Mouse (Mus musculus) limb, embryonic 14.5 days (tissue): ENCODE data around the gene Pde1a. TPM values are rescaled to one million over a fixed set of nuclear protein-coding genes. Genes with fewer than 3 reads are reported as not detected.

Experiments
- ATAC-seq: fragments of 200-750 bp; cut with Nextera tagmentation; 2 replicates; pipeline ENCODE4 v1.8.0; 2017; ENCODE audit warnings: low read depth, moderate number of reproducible peaks, moderate TSS enrichment; ENCODE audit not compliant: low FRiP score
- DNase-seq: peaks from one replicate; pipeline ENCODE4 v3.0.0-alpha.2; 2015; ENCODE audit warnings: low spot score
- H3K27ac ChIP-seq: fragments of 300-500 bp; sonication (generic); replicated peaks from 2 replicates; pipeline ENCODE4 v1.5.1; 2014; ENCODE audit warnings: low read depth, mild to moderate bottlenecking, low read length, moderate library complexity, mixed read lengths
- H3K27me3 ChIP-seq: fragments of 300-500 bp; sonication (generic); 2 replicates; pipeline ENCODE4 v1.6.1; 2014; ENCODE audit warnings: low read length, mixed read lengths; ENCODE audit not compliant: control insufficient read depth, insufficient read depth
- H3K36me3 ChIP-seq: fragments of 300-500 bp; sonication (generic); 2 replicates; pipeline ENCODE4 v1.6.1; 2014; ENCODE audit warnings: mild to moderate bottlenecking, low read length, moderate library complexity, mixed read lengths; ENCODE audit not compliant: control insufficient read depth, insufficient read depth
- H3K4me1 ChIP-seq: fragments of 300-500 bp; sonication (generic); 2 replicates; pipeline ENCODE4 v1.6.1; 2014; ENCODE audit warnings: antibody characterized with exemption, low read length, mixed read lengths; ENCODE audit not compliant: control insufficient read depth, insufficient read depth
- H3K4me2 ChIP-seq: fragments of 300-500 bp; sonication (generic); replicated peaks from 2 replicates; pipeline ENCODE4 v1.6.1; 2014; ENCODE audit warnings: low read depth, mild to moderate bottlenecking, low read length, moderate library complexity; ENCODE audit not compliant: severe bottlenecking
- H3K4me3 ChIP-seq: fragments of 300-500 bp; sonication (generic); replicated peaks from 2 replicates; pipeline ENCODE4 v1.5.1; 2014; ENCODE audit warnings: low read length
- H3K9ac ChIP-seq: fragments of 300-500 bp; sonication (generic); 2 replicates; pipeline ENCODE4 v1.6.1; 2014; ENCODE audit warnings: mild to moderate bottlenecking, low read depth, low read length, moderate library complexity; ENCODE audit not compliant: severe bottlenecking
- H3K9me3 ChIP-seq: fragments of 300-500 bp; sonication (generic); 2 replicates; pipeline ENCODE4 v1.6.1; 2016; ENCODE audit warnings: low read length; ENCODE audit not compliant: control insufficient read depth
- POLR2A ChIP-seq: fragments of 200-500 bp; IDR thresholded peaks from 2 replicates; pipeline ENCODE4 v1.8.0; 2012; ENCODE audit warnings: inconsistent platforms, mild to moderate bottlenecking, moderate library complexity, borderline replicate concordance; ENCODE audit not compliant: insufficient read depth, insufficient read length; ENCODE audit errors: extremely low read depth
- WGBS: fragments of 180-500 bp; shearing (Covaris S2); extraction: QIAGEN DNeasy Blood & Tissue Kit; methylation state at CpG from one replicate; pipeline ENCODE4 v1.1.7; 2014; 5-methylcytosine and 5-hydroxymethylcytosine counted together
- polyA plus RNA-seq, 2 experiments: library from polyadenylated mRNA; depleted of rRNA in 1 of 2; stranded (reverse) in 1 of 2; unstranded in 1 of 2; fragments of >200 nt; fragmentation: Nextera tagmentation in 1 of 2; extraction: Ambion mirVana in 1 of 2; gene quantifications; 2 replicates each; pipeline versions ENCODE4 v1.2.1 to v1.2.3; 2012 to 2014

Gene Pde1a
- polyA plus RNA-seq, 2 experiments: 3.0 to 5.6 TPM

GRCm38 (mm10) chr2:80046751-80047513 is 82.3 kb downstream of the Pde1a start:
- Histone ChIP-seq H3K9ac (no peak overlapping the region), H3K36me3 (no peaks in the 10 kb centered on the region), H3K27ac (no peak overlapping the region), H3K4me2 (no peak overlapping the region), H3K9me3 (no peaks in the 10 kb centered on the region), H3K27me3 (no peaks in the 10 kb centered on the region), H3K4me3 (no peak overlapping the region), H3K4me1 (no peaks in the 10 kb centered on the region)
- no peak for TF ChIP-seq POLR2A
- 89% methylated on average over 4 of the region's 4 CpGs for WGBS
- DNase-seq (no peak), ATAC-seq (no peak)

DNA sequence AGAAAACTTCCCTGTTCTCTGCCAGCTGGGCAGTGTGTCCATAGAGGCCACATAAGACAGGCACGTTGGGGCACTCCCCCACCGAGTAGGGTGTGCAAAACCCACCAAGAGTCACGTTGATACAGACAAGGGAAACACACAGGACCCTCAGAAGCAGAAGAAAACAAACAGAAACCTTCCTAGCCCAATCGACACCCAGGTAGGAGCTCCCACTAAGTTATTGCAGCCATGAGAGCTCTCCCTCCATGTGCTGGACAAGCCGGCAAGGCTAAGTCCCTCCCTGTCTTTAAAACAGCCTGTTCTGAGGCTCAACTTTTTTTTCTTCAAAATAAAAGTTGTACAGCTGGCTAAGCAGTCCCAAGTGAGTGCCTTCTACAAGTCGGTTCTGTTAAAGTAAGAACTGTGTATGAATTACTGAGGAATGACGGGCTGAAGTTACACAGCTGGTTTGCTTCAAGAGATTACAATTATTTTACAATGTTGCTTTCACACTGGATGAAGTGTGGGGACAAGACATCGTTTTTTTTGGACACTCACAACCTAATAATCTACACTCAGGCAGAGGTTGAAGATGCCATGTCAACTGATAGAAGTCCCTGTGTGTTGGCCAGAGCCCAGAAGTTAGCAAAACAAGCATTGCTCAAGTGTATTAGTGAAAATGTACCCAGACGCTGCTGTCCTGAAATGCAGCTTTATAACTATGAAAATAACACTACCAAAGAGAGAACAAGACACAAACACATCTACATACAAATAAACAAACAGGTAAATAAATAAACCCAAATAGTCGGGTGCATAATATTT is 90.4 kb downstream of the Pde1a start:
- Histone ChIP-seq H3K9me3 (no peaks in the 10 kb centered on the region), H3K9ac (0 out of 2 replicates have a peak overlapping the region, but pooled peaks have one; percentile 0), H3K4me2 (peak overlapping the region; percentile 42), H3K4me1 (peaks cover 11% of the 10 kb centered on the region; the same call in 1 of the 2 replicates), H3K36me3 (no peaks in the 10 kb centered on the region), H3K4me3 (peak overlapping the region; percentile 19), H3K27me3 (no peaks in the 10 kb centered on the region), H3K27ac (peak overlapping the region; percentile 46; the same call in 1 of the 2 replicates)
- WGBS: 20% methylated on average over 10 of the region's 10 CpGs
- no peak for TF ChIP-seq POLR2A
- DNase-seq: peak; percentile 48
- peak; percentile 77 for ATAC-seq

DNA sequence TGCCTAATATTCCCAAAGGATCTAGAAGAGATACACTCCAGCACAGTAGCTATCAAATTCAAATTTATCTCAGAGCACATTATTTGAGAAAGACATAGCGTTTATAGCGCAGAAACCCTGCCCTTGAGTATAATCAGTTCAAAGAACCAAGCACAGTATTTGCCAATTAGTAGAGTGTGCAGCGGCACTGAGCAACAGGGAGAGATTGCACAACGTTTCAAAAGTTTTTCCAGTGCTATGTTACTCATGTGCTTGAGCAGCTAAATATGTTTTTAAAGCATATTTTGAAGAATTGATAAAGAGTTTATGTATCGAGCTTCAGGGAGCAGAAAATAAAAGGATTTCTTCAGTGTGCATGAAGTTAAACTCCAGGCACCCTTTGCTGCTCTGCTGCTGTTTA is 91.3 kb downstream of the Pde1a start:
- no peak for TF ChIP-seq POLR2A
- no peak for DNase-seq
- Histone ChIP-seq H3K9ac (no peak overlapping the region), H3K4me3 (peak overlapping the region; percentile 19), H3K9me3 (no peaks in the 10 kb centered on the region), H3K4me2 (peak overlapping the region; percentile 42), H3K4me1 (peaks cover 11% of the 10 kb centered on the region; the same call in 1 of the 2 replicates), H3K36me3 (no peaks in the 10 kb centered on the region), H3K27ac (no peak overlapping the region), H3K27me3 (no peaks in the 10 kb centered on the region)
- 45% methylated on average over 5 of the region's 5 CpGs for WGBS
- ATAC-seq: no peak

DNA sequence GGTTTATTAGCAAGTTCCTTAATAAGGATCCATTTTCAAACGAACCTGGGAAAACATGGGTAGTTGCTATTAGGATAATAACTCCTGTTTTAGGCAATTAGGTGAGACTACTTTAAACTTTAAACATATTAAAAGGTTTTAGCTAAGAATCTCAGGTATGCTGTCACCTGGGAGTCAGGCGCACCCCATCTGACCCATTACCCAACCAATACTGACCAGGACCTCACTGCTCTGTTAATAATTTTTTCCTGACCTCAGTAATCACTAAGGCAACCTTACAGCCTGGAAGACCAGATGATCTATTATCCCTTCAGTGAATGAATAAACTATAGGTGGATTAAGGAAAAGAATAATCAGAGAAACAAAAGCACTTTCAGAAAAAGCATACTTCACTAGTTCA is 100.2 kb downstream of the Pde1a start:
- DNase-seq (no peak), ATAC-seq (no peak)
- TF ChIP-seq POLR2A: no peak
- H3K9ac ChIP-seq: no peak overlapping the region
- 57% methylated on average over 2 of the region's 2 CpGs for WGBS
- H3K4me2 ChIP-seq: no peak overlapping the region
- H3K36me3 ChIP-seq: no peaks in the 10 kb centered on the region
- H3K9me3 ChIP-seq: no peaks in the 10 kb centered on the region
- no peak overlapping the region for H3K4me3 ChIP-seq
- no peaks in the 10 kb centered on the region for H3K27me3 ChIP-seq
- H3K27ac ChIP-seq: no peak overlapping the region
- no peaks in the 10 kb centered on the region for H3K4me1 ChIP-seq

GRCm38 (mm10) chr2:80026053-80026452 is 103.2 kb downstream of the Pde1a start:
- Histone ChIP-seq H3K4me3 (no peak overlapping the region), H3K4me1 (no peaks in the 10 kb centered on the region), H3K9me3 (no peaks in the 10 kb centered on the region), H3K27me3 (no peaks in the 10 kb centered on the region), H3K36me3 (no peaks in the 10 kb centered on the region), H3K4me2 (no peak overlapping the region), H3K9ac (no peak overlapping the region), H3K27ac (no peak overlapping the region)
- ATAC-seq: no peak
- no peak for DNase-seq
- 91% methylated on average over 1 of the region's 1 CpGs for WGBS
- no peak for TF ChIP-seq POLR2A
